Mouse (Mus musculus) ovary, postnatal 14 days (tissue): ENCODE data around the gene Smap2.
A peak's percentile ranks its signal among the peaks of the same experiment; 100 is the strongest.
"Not testable (repeated sequence)": the region's sequence is repeated elsewhere in the genome, so short reads cannot be mapped to it uniquely, and the experiment has no call there.

Experiments used
- DNase-seq: peaks from one replicate; pipeline ENCODE4 v3.0.0; 2022; ENCODE audit warnings: low spot score

Smap2 gene

GRCm38 (mm10) chr4:121016928-121017657 is at the start of gene Smap2:
TSS of gene Smap2 (minus strand) at chr4:121017247.
- peak; percentile 98 for DNase-seq

- DNase-seq, result no peak
Measured at GRCm38 (mm10) chr4:121065336-121065735, 48.3 kb upstream of the Smap2 start.

GRCm38 (mm10) chr4:121059218-121059617 is 42.2 kb upstream of the Smap2 start:
- DNase-seq, result not testable (repeated sequence)

- DNase-seq, result no peak
Measured at GRCm38 (mm10) chr4:121057032-121057431, 40.0 kb upstream of the Smap2 start.

DNA sequence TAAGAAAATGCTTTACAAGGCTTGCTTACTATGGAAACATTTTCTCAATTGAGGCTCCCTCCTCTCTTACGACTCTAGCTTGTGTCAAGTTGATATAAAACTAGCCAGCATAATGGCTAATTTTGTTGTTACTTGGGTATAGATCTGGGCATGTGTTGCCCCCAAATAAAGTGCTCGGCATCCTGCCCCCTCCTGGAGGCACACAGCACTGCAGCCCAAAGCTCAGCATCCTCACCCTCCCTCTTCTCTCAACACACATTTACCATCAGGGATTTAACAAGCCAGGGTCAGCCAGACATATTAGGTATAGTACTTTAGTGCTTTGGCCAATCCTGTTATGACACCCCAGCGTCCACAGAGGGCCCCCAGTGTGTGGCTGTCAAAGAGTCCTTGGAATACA is 39.3 kb upstream of the Smap2 start:
- no peak for DNase-seq

DNA sequence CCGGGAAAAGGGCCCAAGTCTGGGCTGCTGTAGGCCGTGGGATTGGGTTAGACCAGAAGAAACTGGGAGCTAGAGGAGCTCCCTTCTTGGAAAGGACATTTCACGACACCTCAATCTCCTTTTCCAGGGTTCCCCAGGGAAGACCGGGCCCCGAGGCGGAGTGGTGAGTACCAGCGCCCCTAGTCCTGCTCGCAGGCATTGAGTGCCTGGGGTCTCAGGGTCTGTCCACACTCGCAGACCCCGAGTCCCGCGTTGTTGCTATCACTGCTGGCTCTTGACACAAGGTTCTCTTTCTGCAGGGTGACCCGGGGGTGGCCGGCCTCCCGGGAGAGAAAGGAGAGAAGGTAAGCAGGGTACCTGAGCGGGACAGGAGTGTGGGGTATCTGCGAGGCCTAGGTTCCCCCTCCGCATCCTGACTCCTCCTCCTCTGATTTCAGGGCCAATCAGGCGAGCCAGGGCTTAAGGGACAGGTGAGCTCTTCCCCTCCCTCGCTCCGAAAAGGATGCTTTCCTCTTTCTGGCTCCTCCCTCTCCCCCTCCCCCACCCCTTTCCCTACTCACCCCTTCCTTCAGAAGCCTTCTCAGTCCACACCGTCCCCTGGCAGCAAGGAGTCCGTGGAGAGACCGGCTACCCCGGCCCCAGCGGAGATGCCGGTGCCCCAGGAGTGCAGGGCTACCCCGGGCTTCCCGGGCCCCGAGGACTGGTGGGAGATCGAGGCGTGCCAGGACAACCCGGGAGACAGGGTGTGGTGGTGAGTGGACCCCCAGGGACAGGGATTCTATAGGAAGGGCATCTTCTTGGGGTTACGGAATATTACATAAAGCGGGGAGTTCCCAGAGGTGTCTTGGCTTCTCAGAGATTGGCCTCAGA is 35.6 kb upstream of the Smap2 start:
- DNase-seq, result no peak

DNA sequence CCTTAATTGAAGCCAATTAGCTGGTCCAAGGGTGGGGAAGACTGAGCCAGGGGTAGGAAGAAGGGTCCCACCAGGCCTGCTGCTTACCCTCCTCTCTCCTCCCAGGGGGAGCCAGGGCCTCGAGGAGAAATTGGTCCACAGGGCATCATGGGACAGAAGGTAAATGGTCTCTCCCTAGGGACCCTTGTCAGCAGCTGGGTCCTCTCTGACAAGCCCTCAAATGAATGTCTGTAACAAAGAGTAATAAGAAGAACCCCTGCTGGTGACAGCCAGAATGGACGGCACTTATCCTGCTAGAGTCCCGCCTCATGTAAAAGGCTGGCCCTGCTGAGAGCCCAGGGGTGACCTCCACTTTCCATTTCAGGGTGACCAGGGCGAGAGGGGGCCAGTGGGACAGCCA is 34.8 kb upstream of the Smap2 start:
- no peak for DNase-seq

- no peak for DNase-seq
Measured at GRCm38 (mm10) chr4:121042946-121043345, 25.9 kb upstream of the Smap2 start.

GRCm38 (mm10) chr4:121042472-121042871 is 25.4 kb upstream of the Smap2 start:
- no peak for DNase-seq

- peak; percentile 59 for DNase-seq
Measured at GRCm38 (mm10) chr4:121040897-121041671, 24.0 kb upstream of the Smap2 start.

DNA sequence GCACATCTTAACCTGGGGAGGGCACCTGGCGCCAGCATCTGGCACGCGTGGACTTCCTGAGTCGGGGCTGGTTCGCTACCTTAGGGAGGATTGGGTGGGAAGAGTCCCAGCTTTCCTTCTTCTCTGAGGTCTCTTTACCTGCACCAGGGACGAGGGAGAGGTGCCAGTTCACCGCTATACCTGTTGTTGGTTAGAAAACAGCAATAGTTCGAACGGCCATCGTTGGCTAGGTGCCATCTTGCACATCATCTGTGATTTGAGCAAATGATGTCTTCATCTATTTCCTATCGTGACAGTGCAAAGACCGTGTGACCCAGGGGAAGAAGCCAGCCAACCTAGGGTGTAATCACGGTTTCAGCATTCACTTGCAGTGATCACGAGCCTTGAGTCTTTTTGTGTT is 23.3 kb upstream of the Smap2 start:
- no peak for DNase-seq

GRCm38 (mm10) chr4:121039331-121040115 is 22.5 kb upstream of the Smap2 start, which contains the start of gene Col9a2:
TSS of gene Col9a2 (plus strand) at chr4:121039385.
- DNase-seq, result no peak

GRCm38 (mm10) chr4:121033006-121033405 is 16.0 kb upstream of the Smap2 start:
- no peak for DNase-seq

- no peak for DNase-seq
Measured at GRCm38 (mm10) chr4:121031440-121031839, 14.4 kb upstream of the Smap2 start.

DNA sequence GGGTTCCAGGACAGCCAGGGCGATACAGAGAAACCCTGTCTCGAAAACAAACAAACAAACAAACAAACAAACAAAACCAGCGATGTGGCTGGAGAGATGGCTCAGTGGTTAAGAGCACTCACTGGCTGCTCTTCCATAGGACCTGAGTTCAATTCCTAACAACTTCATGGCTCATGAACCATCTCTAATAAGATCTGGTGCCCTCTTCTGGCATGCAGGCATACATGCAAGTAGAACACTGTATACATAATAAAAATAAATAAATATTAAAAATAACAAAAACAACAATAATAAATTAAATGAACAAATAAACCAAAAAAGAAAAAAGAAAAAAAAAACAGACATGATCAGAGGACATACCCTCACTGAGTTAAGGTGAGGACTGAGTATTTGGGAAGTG is 12.6 kb upstream of the Smap2 start:
- DNase-seq, result no peak

- DNase-seq, result peak; percentile 59
Measured at GRCm38 (mm10) chr4:121028659-121029392, 11.8 kb upstream of the Smap2 start.

- DNase-seq, result no peak
Measured at GRCm38 (mm10) chr4:121028146-121028545, 11.1 kb upstream of the Smap2 start.

- DNase-seq, result no peak
Measured at GRCm38 (mm10) chr4:121025681-121026080, 8.6 kb upstream of the Smap2 start.

DNA sequence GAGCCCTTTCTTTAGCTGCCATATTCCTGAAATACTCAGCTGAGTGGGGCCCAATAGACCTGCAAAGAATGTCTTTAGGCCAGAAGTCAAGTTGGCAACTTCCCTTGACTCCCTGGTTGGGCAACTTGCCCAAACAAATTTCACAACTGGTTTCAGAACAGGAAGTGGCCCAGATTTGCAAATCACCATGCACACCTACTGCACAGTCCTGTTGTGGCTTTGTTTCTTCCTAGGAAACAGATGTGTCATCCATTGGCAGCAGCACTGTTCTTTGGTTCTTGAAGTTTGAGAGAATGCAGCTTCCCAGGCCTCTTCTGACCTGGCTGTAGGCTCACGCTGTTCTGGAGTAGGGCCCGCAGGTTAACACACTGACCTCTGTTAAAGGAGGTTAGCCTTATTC is 6.9 kb upstream of the Smap2 start:
- DNase-seq, result peak; percentile 26

- no peak for DNase-seq
Measured at GRCm38 (mm10) chr4:121023464-121023863, 6.4 kb upstream of the Smap2 start.

DNA sequence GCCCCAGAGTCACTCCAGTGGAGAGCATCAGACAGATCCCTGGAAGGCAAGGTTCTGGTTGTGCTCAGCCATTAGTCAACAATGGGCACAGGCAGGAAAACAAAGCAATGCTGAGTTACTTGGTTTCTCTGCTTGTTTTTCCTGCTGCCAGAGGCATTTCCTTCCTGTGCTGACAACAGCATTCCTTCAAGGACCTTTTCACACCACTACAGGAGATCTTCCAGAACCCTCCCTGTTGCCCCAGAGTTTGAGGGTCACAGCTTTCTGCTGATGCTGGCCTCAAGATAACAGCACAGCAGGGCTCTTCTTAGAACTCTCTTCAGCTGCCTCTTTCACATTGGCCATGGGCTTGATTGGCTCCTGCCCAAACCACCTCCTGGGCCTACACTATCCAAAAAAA is 4.9 kb upstream of the Smap2 start:
- DNase-seq, result no peak
